Mouse (Mus musculus): ENCODE measurements around the gene Efcab11. TPM values are rescaled to one million over a fixed set of nuclear protein-coding genes. Genes with fewer than 3 reads are reported as not detected.
A peak's percentile ranks its signal among the peaks of the same experiment; 100 is the strongest.

The Efcab11 gene
- total RNA-seq, 1 experiment from 2014 or later = 6.7 TPM

DNA sequence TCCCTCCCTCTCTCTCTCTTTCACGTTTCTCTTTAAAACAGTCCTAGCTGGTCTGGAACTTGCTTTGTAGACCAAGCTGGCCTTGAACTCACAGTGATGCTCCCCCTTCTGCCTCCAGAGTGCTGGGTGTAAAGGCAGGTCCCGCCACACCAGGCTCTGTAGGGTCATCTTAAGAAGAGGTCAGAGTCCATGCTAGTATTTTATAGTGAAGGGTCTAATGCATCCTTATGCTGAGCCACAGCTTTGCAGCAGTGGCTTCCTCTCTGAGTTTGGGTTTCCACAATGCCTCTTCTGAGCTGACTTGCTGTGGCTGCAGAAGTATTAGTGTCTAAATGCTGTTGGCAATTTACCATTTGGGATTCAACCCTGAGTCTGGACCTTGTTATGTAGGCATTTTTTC is 234.5 kb downstream of the Efcab11 start:
- no peak for ATAC-seq (replicated peaks; ENCODE audit: insufficient number of reproducible peaks, low FRiP score, low TSS enrichment, poor library complexity, severe bottlenecking)

- no peak for ATAC-seq (replicated peaks; ENCODE audit: insufficient number of reproducible peaks, low FRiP score, low TSS enrichment, poor library complexity, severe bottlenecking)
These were observed 235.5 kb downstream of the Efcab11 start for GRCm38 (mm10) chr12:99648781-99649180.

DNA sequence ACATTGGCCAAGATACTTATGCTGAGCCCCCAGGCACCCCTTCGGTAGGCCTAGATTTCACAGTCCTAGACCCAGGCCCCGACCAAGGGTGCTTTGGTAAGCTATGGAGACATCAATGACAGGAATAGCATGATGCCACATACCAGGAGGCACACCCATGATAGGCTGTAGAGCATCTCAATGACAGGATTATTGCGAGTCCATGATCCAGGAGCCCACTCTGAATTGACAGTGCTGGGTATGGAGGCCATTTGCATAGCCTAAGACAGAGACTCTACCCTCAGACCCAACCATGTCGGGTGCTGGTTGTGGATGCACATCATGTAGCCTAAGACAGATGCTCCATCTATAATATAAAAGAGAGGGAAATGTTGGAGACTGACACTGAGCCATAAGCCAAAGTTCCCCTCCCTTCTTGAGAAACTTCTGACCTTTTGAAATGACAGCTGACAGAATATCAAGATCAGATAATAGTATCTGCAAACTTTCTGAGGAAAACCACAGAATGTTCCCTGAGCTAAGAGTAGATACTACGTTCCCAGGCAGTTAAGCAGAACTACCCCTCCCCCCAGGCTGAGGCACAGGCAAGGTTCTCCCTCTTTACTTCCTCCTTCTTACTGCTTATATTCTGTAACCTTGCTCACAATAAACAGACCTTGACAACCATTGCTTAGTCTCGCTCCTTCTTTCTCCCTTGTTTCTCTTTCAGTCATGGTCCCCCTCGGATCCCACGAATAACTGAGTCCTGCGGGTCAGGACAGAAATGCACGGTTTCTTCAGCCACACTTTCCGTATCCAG is 237.5 kb downstream of the Efcab11 start:
- peak; percentile 67 for ATAC-seq (replicated peaks; ENCODE audit: insufficient number of reproducible peaks, low FRiP score, low TSS enrichment, poor library complexity, severe bottlenecking)

- no peak for ATAC-seq (replicated peaks; ENCODE audit: insufficient number of reproducible peaks, low FRiP score, low TSS enrichment, poor library complexity, severe bottlenecking)
These were observed 238.8 kb downstream of the Efcab11 start for GRCm38 (mm10) chr12:99645418-99645817.

- ATAC-seq (replicated peaks; ENCODE audit: insufficient number of reproducible peaks, low FRiP score, low TSS enrichment, poor library complexity, severe bottlenecking) = no peak
These were observed 239.3 kb downstream of the Efcab11 start for GRCm38 (mm10) chr12:99644966-99645365.

Other genes with a start within 250 kb of the Efcab11 start
- gene Tdp1, start 78 bp upstream of the Efcab11 start, total RNA-seq (2017) = 3.5 to 15.1 TPM (median 4.2 TPM) in 3 replicates
- gene Kcnk13, start 80.1 kb upstream of the Efcab11 start, total RNA-seq (2017) = 0.29 to 0.96 TPM (median 0.49 TPM) in 3 replicates
- 102 to 197 TPM (median 122 TPM) in 3 replicates for gene Psmc1, start 225.7 kb upstream of the Efcab11 start, total RNA-seq (2017)